Mouse (Mus musculus) lung, postnatal 14 days (tissue): ENCODE results near the gene Tmem206.

Experiments
- DNase-seq: peaks from one replicate; pipeline ENCODE4 v3.0.0; 2021

Tmem206 gene

GRCm38 (mm10) chr1:191311296-191311898 is 14.3 kb upstream of the Tmem206 start:
- DNase-seq: no peak

DNA sequence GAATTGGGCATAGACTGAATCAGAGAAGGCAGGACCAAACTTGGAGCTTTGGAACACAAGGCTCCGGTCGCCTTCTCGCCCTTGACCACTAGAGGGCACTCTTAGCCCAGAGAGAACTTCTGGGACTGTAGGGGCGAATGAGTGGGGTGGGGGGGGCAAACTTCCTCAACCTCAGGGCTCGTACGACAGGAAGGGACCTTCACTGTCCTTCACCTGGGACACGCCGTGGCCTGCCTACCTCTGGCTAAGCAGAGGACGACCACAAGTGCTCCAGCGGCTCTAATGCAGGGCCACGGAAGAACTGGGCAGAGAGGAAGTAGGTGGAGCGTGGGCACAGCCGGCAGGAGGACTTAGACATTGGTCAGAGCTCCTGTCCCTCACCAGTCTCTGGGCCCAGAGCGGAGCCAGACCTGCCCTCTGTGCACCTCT is 13.2 kb upstream of the Tmem206 start:
- DNase-seq: peak; percentile 93

DNA sequence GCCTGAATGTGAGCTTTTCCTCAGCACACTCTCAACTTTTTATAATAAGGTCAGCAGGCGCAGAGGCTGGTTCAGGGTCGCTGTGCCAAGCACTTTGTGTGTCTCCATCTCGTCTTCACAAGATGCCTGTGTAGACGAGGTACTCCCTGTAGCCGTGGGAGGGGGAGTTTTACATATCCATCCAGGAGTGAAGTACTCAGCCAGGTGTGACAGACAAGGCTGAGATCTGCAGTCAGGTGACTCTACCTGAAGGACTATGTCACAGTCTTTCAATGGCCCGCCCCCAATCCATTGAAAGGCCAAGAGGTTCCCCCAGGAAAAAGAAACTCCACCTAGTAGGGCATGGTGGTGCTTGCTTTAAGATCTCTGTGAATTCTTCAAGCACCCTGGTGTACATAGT is 12.6 kb upstream of the Tmem206 start:
- no peak for DNase-seq

- no peak for DNase-seq
Observed at GRCm38 (mm10) chr1:191313926-191314325, 11.8 kb upstream of the Tmem206 start.

DNA sequence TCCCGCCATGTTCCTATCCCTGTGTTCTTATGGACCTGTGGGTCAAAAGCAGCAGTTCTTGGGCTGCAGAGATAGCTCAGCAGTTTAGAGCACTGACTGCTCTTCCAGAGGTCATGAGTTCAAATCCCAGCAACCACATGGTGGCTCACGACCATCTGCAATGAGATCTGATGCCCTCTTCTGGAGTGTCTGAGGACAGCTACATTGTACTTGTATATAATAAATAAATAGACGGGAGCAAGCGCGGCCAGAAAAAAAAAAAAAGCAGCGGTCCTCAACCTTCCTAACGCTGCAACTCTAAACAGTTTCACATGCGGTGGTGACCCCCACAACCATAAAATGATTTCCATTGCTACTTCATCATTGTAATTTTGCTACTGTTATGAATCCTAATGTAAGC is 8.9 kb upstream of the Tmem206 start:
- no peak for DNase-seq

DNA sequence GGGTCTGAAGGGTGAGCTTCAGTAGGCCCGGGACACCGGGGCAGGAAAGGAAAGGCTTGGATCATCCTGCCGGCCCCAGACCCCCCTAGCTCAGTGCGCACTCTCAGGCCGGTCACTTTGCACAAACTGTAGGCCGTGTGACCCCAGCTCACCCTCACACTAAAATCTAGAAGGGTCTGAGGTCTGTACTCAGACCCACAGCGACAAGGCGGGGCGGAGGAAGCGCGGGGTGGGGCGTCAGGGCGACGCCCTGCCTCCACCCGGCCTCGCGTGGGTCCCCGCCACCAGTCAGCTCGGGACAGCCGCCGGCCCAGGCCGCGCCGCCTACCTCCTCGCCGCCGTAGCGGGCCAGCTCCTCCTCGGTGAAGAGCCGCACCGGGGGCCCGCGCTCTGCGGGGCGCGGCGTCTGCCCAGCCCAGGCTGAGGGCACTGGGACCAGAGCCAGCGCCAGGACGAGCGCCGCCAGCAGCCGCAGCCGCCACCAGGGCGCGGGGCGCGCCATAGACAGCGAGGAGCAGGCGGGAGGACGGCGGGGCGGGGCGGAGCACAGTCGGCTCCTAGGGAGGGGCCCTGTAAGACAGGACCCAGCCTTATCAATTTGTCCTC is 8.0 kb upstream of the Tmem206 start, which contains the start of gene Nenf:
Nenf (minus strand) TSS at position 604 of the 606 bp plus-strand sequence.
- peak; percentile 82 for DNase-seq

DNA sequence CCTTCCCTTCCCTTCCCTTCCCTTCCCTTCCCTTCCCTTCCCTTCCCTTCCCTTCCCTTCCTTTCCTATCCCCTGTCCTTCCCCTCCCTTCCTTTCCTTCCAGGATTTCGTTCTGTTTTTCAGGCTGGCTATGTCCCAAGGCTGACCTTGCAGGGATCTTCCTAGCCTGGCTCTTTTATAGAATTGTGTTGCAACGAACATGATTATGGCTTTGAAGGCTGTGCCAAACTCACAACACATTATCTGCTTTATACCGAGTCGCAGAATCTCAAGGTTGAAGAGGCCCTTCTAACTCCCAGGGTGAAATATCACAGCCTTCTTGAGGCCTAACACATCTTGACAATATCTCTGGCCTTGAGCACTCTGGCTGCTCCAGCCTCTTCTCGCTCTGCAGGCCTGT is 7.0 kb upstream of the Tmem206 start:
- no peak for DNase-seq

- DNase-seq: no peak
Observed at GRCm38 (mm10) chr1:191323381-191323780, 2.3 kb upstream of the Tmem206 start.

DNA sequence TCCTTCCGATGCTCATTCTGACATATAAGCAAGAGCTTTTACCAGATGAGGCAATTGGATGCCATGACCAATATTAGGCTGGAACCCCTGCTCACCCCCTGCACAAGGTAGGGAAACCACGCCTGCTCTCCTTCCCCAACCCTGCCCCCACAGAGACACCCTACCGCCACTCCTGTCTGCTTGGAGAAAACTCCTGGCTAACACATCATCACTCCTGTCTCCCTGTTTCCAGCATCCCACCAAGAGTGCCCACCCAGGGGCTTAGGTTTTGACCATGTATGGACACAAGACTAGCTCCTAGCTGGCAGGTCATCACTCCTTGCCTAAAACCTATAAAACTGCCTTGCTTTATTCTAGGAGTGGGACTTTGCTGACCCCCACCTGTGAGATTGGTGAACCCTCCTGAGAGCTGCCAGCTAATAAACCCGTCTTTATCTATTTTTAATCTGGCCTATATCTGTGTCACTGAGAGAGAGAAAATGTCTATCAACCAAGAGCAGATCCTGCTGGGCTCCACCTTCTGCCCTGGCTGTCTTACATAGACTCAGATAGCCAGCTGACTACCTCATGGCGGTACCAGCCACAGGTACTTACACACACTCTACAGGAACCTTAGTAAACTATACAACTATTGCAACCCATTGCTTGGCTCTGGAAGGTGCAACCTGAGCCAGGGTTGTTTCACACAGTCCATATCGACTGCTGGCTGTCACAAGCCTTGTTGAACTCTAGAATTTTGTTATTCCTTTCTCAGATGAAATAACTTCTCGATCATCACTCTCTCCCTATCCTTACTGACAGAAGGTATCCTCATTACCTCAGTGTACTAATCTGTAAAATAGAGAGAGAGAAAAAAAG is 750 bp upstream of the Tmem206 start:
- DNase-seq: no peak

DNA sequence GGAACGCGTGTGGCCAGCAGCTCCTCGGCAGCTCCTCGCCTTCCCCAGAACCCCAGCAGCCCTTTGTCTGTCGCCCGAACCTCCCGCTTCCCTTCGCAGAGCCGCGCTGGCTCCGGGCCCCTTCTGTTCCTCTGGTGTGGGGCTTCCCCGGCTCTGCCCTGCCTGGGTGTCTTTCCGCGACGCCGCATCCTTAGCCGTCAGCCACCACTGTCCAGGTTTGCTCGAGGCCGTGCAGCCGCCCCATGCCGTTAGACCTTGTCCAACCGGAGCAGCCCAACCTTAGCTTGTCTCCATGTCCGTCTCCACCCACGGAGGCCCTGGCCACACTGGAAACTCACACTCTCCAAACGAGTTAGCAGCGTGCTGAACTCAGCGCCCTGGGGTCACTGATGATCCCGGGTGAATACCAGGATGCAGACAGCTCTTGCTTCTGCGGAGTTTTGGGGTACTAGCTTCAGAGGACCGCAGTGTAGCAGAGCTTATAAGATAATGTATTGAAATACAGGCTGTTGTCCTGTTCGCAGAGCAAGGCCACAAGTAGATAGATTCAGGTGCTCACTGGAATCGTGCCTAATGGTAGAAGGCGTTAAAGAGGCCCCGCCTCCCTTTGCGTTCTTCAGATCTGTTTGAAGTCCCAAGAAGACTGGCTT is 646 bp downstream of the Tmem206 start:
- peak; percentile 59 for DNase-seq

DNA sequence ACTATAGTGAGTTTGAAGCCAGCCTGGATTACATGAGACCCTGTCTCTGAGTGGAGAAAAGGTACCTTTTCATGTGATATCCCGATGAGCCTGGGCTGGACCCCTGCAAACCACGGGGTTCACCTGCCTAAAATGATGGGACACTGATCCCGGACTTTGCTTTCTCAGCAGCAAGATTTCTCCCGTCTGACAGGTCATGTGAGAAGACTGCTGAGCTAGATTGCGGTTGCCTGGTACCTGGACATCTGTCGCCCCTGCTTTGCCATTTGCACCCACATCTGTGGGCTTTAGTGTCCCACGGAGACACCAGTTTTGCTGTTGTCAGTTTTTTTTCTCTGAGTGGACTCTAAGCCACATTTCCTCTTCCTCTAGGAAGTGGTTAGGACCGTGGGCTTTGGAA is 1.5 kb downstream of the Tmem206 start:
- DNase-seq: no peak

GRCm38 (mm10) chr1:191328019-191328441 is 2.3 kb downstream of the Tmem206 start:
- DNase-seq: no peak

- DNase-seq: no peak
Observed at GRCm38 (mm10) chr1:191330356-191330755, 4.6 kb downstream of the Tmem206 start.

GRCm38 (mm10) chr1:191334500-191334899 is 8.8 kb downstream of the Tmem206 start:
- DNase-seq: no peak

DNA sequence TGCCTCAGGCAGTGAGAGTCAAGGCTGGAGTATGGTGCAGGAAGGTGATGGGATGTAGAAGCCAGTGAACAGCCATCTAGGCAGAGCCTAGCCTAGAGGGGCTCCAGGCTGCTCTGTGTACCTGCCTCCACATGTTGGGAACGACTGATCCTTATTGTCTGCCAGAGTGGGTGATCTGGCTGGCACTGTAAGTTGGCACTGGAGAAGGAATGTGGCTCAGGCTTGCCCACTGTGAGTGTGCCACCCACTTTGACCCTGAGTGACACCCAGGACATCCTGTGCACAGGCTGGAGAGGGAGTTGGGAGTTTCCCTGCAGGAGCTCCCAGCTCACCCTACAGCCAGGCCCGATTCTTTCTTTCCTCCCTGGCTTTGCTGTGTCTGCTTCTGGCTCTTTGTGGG is 14.2 kb downstream of the Tmem206 start:
- DNase-seq: no peak

- DNase-seq: no peak
Observed at GRCm38 (mm10) chr1:191340530-191340929, 14.8 kb downstream of the Tmem206 start.

DNA sequence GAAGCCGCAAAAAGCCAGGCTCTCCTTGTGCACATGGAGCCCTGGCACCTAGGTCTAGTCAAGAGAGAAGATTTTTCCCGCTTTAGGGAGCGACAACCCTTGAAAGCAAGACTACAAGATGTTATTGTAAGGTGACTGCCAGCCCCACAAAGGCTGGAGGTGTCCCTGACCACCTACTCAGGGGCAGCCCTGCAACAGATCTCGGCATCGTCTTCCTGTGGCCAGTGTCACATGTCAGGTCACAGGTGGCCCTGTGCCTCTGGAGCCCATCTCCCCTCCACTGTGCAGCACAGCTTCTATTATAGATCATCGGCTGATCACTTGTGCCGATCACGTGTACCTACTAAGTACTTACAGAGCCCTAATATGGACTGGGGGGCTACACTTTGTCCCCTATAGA is 21.9 kb downstream of the Tmem206 start:
- no peak for DNase-seq

GRCm38 (mm10) chr1:191348592-191348991 is 22.9 kb downstream of the Tmem206 start:
- DNase-seq: no peak

DNA sequence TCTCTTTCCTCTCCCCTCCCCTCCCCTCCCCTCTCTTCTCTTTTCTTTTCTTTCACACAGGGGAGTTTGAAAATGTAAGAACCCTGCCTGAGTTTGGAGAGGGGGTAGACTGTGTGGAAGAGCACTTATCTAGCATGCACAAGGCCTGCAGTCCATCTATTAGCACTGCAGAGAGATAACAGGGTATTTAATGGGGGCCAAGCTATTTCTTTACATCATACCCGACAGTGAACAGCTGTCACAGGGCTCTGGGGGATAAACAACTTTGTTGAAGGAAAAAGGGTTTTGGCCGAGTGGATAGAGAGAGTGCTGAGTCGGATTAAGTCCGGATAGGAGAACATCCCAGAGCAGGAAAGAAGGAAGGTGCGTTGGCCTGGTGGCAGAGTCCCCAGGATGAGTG is 23.3 kb downstream of the Tmem206 start:
- DNase-seq: no peak

DNA sequence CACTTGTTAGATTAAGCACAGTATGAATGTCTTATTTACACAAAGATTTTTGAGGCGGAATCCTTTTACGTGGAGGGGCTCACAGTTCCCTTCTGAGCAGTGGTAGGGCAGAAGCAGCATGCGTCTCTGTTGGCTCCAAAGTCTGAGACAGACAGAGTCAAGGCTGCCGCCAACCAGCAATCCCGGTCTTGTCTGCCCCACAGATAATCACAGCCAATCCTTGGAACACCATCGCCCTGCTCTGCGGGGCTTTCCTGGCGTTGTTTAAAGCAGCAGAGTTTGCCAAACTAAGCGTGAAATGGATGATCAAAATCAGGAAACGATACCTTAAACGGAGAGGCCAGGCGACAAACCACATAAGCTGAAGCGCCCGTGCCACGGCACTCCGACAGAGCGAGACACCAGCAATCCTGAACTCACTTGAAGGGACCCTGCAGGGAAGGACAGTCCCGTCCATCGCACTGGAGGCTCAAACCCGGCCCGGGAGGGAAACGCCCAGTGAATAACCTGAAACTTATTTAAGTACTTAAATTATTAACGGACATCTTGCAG is 23.9 kb downstream of the Tmem206 start:
- DNase-seq: no peak

- DNase-seq: no peak
Observed at GRCm38 (mm10) chr1:191350355-191350754, 24.6 kb downstream of the Tmem206 start.

DNA sequence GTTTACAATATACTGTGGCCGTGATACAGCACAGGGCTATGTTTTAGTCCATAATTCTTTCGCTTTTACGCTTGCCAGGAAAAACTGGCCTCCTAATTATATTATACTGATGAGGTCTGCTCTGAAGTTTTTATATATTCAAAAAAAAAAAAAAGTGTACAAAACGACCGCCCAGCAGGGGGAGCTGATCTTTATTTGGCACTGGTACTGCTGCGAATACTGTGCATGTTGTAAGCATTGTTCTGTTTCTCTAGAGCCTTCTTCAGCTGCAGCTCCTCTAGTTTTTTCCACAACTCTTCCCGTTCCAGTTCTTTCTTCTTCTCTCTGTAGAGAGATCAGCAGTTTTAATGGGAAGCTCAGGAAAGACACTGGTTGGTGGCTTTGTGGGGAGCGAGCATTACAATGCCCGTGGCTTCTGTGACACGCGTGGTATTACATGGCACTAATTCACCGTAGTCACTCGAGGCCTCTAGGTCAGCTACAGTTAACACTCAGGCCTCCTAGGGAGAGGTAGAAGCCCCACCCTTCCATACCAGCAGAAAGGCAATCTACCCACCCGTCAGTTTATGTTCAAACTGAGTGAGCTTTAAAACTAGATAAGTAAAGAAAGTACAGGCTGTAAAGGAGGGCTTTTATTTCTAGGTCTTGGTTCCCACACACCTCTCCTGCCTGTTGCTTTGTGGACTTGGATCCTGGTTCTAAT is 27.2 kb downstream of the Tmem206 start:
- DNase-seq: peak; percentile 77
